Comparison of ENCODE assay signal across 9 mouse cellular contexts in genomic region chr17:84146458-84147182, GRCm38 (mm10). TPM values are rescaled to one million over a fixed set of nuclear protein-coding genes. Genes with fewer than 3 reads are reported as not detected.
DNase-seq lines count a peak whose midpoint lies in the region; ATAC-seq and TF ChIP-seq lines count a peak whose summit lies in the region.
"Had no signal": no experiment of that assay in that cellular context is flagged by ENCODE, and none has a peak within 500 bp of the region (broad histone marks: within the 10 kb centered on the region; RNA-seq: fewer than 3 reads in every experiment).

No protein-coding gene starts in this region.

- WGBS in heart, embryonic 14.5 days = 74% methylated on average over 7 of the region's 7 CpGs
- 58% methylated on average over 7 of the region's 7 CpGs for WGBS in limb, embryonic 14.5 days

- ATAC-seq in heart, embryonic 14.5 days (ENCODE audit: insufficient number of reproducible peaks, insufficient read depth, low FRiP score, low read depth) = no peak
- ATAC-seq in G1E (ENCODE audit: extremely low read depth, insufficient number of reproducible peaks, low FRiP score, poor library complexity, severe bottlenecking) = no peak
- ATAC-seq in limb, embryonic 14.5 days (ENCODE audit: low FRiP score, low read depth) = no peak

- no peak for DNase-seq in heart, postnatal 14 days
- no peak for DNase-seq in G1E (ENCODE audit: low spot score)
- peak; percentile 29 for DNase-seq in c-Kit-negative CD71-positive TER-119-positive erythroid progenitor cells, embryonic 14.5 days (ENCODE audit: low read depth, low spot score)
- no peak for DNase-seq in limb, embryonic 14.5 days (ENCODE audit: low spot score)
- DNase-seq in urinary bladder, postnatal 10 days (ENCODE audit: low spot score) = no peak
- DNase-seq in adrenal gland, adult 8-10 months = no peak
- DNase-seq in spleen, postnatal 36 days (ENCODE audit: low spot score in 2 of 2) = no peak
- DNase-seq: gastrocnemius, postnatal 36 days had no signal

- peaks cover 42 to 45% of the 10 kb centered on the region in 2 experiments for H3K4me1 ChIP-seq in heart, embryonic 14.5 days (ENCODE audit: control insufficient read depth in 2 of 2, insufficient read depth in 2 of 2, low read length in 2 of 2)
- peaks cover 96% of the 10 kb centered on the region for H3K4me1 ChIP-seq in G1E (ENCODE audit: insufficient read depth, low read depth, low read length)
- H3K4me1 ChIP-seq in limb, embryonic 14.5 days (ENCODE audit: control insufficient read depth, insufficient read depth, low read length) = peaks cover 57% of the 10 kb centered on the region

- H3K4me2 ChIP-seq in heart, embryonic 14.5 days (ENCODE audit: low read length) = 0 out of 2 replicates have a peak overlapping the region, but pooled peaks have one; percentile 5
- H3K4me2 ChIP-seq in limb, embryonic 14.5 days (replicated peaks; ENCODE audit: low read depth, low read length, severe bottlenecking) = no peak overlapping the region

- TF ChIP-seq CTCF in G1E (IDR thresholded peaks at IDR 0.05; ENCODE audit: low read depth, low read length) = no peak

- H3K4me3 ChIP-seq in heart, embryonic 14.5 days (ENCODE audit: control insufficient read depth in 1 of 2, insufficient read depth in 1 of 2, low read depth in 1 of 2, low read length in 2 of 2) = no peak overlapping the region
- peak overlapping the region; percentile 63; the same call in 1 of the 2 replicates for H3K4me3 ChIP-seq in G1E (ENCODE audit: low read depth, low read length)
- H3K4me3 ChIP-seq in limb, embryonic 14.5 days (replicated peaks; ENCODE audit: low read length) = no peak overlapping the region

- no peaks in the 10 kb centered on the region for H3K27me3 ChIP-seq in heart, embryonic 14.5 days (ENCODE audit: control insufficient read depth, insufficient read depth, low read length)
- H3K27me3 ChIP-seq in G1E (ENCODE audit: insufficient read depth, low read length) = no peaks in the 10 kb centered on the region
- no peaks in the 10 kb centered on the region for H3K27me3 ChIP-seq in limb, embryonic 14.5 days (ENCODE audit: control insufficient read depth, insufficient read depth, low read length)

- peak overlapping the region; percentile 39 to 78; a peak in 3 of 4 replicates for H3K27ac ChIP-seq in heart, embryonic 14.5 days (replicated peaks in 1 of 2; ENCODE audit: control insufficient read depth in 1 of 2, insufficient read depth in 1 of 2, low read depth in 2 of 2, low read length in 2 of 2)
- H3K27ac ChIP-seq in limb, embryonic 14.5 days (replicated peaks; ENCODE audit: low read depth, low read length) = peak overlapping the region; percentile 20; the same call in 1 of the 2 replicates

- no peaks in the 10 kb centered on the region for H3K9me3 ChIP-seq in heart, embryonic 14.5 days (ENCODE audit: control insufficient read depth, low read length)
- no peaks in the 10 kb centered on the region for H3K9me3 ChIP-seq in G1E (replicated peaks)
- no peaks in the 10 kb centered on the region for H3K9me3 ChIP-seq in limb, embryonic 14.5 days (ENCODE audit: control insufficient read depth, low read length)

- H3K9ac ChIP-seq in heart, embryonic 14.5 days (ENCODE audit: low read length) = peak overlapping the region; percentile 30; the same call in 1 of the 2 replicates
- H3K9ac ChIP-seq in limb, embryonic 14.5 days (ENCODE audit: low read depth, low read length, severe bottlenecking) = no peak overlapping the region

- no peak for TF ChIP-seq POLR2A in limb, embryonic 14.5 days (IDR thresholded peaks at IDR 0.05; ENCODE audit: borderline replicate concordance, extremely low read depth, insufficient read depth, insufficient read length)

- intact Hi-C loops in heart, postnatal 14 days (cut with DNase I) = no loop called here

- H3K36me3 ChIP-seq in heart, embryonic 14.5 days (ENCODE audit: control insufficient read depth, insufficient read depth, low read length) = no peaks in the 10 kb centered on the region
- no peaks in the 10 kb centered on the region for H3K36me3 ChIP-seq in G1E (replicated peaks)
- no peaks in the 10 kb centered on the region for H3K36me3 ChIP-seq in limb, embryonic 14.5 days (ENCODE audit: control insufficient read depth, insufficient read depth, low read length)

RNA-seq across cellular contexts. Expression of gene Zfp36l2, which starts 41.1 kb away (rescaled TPM):
- polyA plus RNA-seq in heart, embryonic 14.5 days (2014; fragmentation: Nextera tagmentation; extraction: Ambion mirVana) = 8.5 and 9.6 TPM in 2 replicates
- total RNA-seq in heart, postnatal 14 days (2021) = 10 to 100 TPM; 30.3 to 33.3 TPM
- total RNA-seq in G1E (2014; fragmentation: Nextera tagmentation) = 417 and 437 TPM in 2 replicates
- 112 TPM in 2 replicates for total RNA-seq in G1E (2017)
- polyA plus RNA-seq in G1E (2012) = 884 and 1,243 TPM in 2 replicates
- 80.1 and 113 TPM in 2 replicates for polyA plus RNA-seq in limb, embryonic 14.5 days (2012; rRNA removed)
- 30.9 and 32.6 TPM in 2 replicates for polyA plus RNA-seq in limb, embryonic 14.5 days (2014; fragmentation: Nextera tagmentation; extraction: Ambion mirVana)
- total RNA-seq in adrenal gland, adult 8-10 months (2022) = 10 to 100 TPM; 52.8 to 74.4 (median 54.2) TPM
